Mouse (Mus musculus) forebrain, embryonic 11.5 days (tissue): Measurements from ENCODE around the gene Mfsd6l. TPM values are rescaled to one million over a fixed set of nuclear protein-coding genes. Genes with fewer than 3 reads are reported as not detected.
A peak's percentile ranks its signal among the peaks of the same experiment; 100 is the strongest.

Experiments used
- ATAC-seq: fragments of 200-750 bp; cut with Nextera tagmentation; replicated peaks from 2 replicates; pipeline ENCODE4 v1.8.0; 2017; ENCODE audit warnings: moderate TSS enrichment; ENCODE audit not compliant: low FRiP score
- DNase-seq: peaks from one replicate; pipeline ENCODE4 v3.0.0-alpha.2; 2017; ENCODE audit warnings: low spot score
- H3K27ac ChIP-seq: fragments of 300-500 bp; sonication (generic); 2 replicates; pipeline ENCODE4 v1.5.1; 2014; ENCODE audit warnings: low read depth, low read length
- H3K27me3 ChIP-seq: fragments of 300-500 bp; sonication (generic); 2 replicates; pipeline ENCODE4 v1.6.1; 2014; ENCODE audit warnings: mild to moderate bottlenecking, low read length, mixed read lengths; ENCODE audit not compliant: control insufficient read depth, insufficient read depth
- H3K36me3 ChIP-seq: fragments of 300-500 bp; sonication (generic); 2 replicates; pipeline ENCODE4 v1.6.1; 2014; ENCODE audit warnings: mild to moderate bottlenecking, low read length, moderate library complexity, mixed read lengths; ENCODE audit not compliant: control insufficient read depth, insufficient read depth
- H3K4me1 ChIP-seq: fragments of 300-500 bp; sonication (generic); replicated peaks from 2 replicates; pipeline ENCODE4 v1.6.1; 2014; ENCODE audit warnings: low read length, mixed read lengths; ENCODE audit not compliant: control insufficient read depth, insufficient read depth
- H3K4me2 ChIP-seq: fragments of 300-500 bp; sonication (generic); 2 replicates; pipeline ENCODE4 v1.6.1; 2014; ENCODE audit warnings: low read depth, mild to moderate bottlenecking, low read length, moderate library complexity, mixed read lengths; ENCODE audit not compliant: severe bottlenecking
- H3K4me3 ChIP-seq: fragments of 300-500 bp; sonication (generic); 2 replicates; pipeline ENCODE4 v1.5.1; 2014; ENCODE audit warnings: low read depth, low read length
- H3K9ac ChIP-seq: fragments of 300-500 bp; sonication (generic); 2 replicates; pipeline ENCODE4 v1.6.1; 2014; ENCODE audit warnings: low read length
- H3K9me3 ChIP-seq: fragments of 300-500 bp; sonication (generic); 2 replicates; pipeline ENCODE4 v1.6.1; 2016; ENCODE audit warnings: low read length, mixed read lengths; ENCODE audit not compliant: control insufficient read depth
- WGBS: fragments of 180-500 bp; shearing (Covaris S2); extraction: QIAGEN DNeasy Blood & Tissue Kit; methylation state at CpG from one replicate; pipeline ENCODE4 v1.1.7; 2014; 5-methylcytosine and 5-hydroxymethylcytosine counted together
- polyA plus RNA-seq: library from polyadenylated mRNA; unstranded; fragments of >200 nt; fragmentation: Nextera tagmentation; extraction: Ambion mirVana; gene quantifications from 2 replicates; pipeline ENCODE4 v1.2.1, GENCODE M21; 2014

Gene Mfsd6l
- polyA plus RNA-seq, 1 experiment from 2014 or later: not detected

- Histone ChIP-seq H3K4me1 (no peaks in the 10 kb centered on the region), H3K4me3 (no peak overlapping the region), H3K27me3 (no peaks in the 10 kb centered on the region), H3K9me3 (no peaks in the 10 kb centered on the region), H3K4me2 (no peak overlapping the region), H3K27ac (no peak overlapping the region), H3K36me3 (no peaks in the 10 kb centered on the region), H3K9ac (no peak overlapping the region)
- peak; percentile 45 for DNase-seq
- no peak for ATAC-seq
- WGBS: 82% methylated on average over 11 of the region's 11 CpGs
Measured at GRCm38 (mm10) chr11:68561957-68562950, 6.3 kb downstream of the Mfsd6l start.

GRCm38 (mm10) chr11:68564356-68565031, 8.5 kb downstream of the Mfsd6l start:
- H3K4me3 ChIP-seq: no peak overlapping the region
- ATAC-seq: no peak
- WGBS: 80% methylated on average over 13 of the region's 13 CpGs
- H3K9me3 ChIP-seq: no peaks in the 10 kb centered on the region
- no peak for DNase-seq
- H3K4me2 ChIP-seq: no peak overlapping the region
- H3K9ac ChIP-seq: no peak overlapping the region
- no peaks in the 10 kb centered on the region for H3K27me3 ChIP-seq
- H3K4me1 ChIP-seq: no peaks in the 10 kb centered on the region
- no peak overlapping the region for H3K27ac ChIP-seq
- H3K36me3 ChIP-seq: no peaks in the 10 kb centered on the region

GRCm38 (mm10) chr11:68565032-68565429, 9.0 kb downstream of the Mfsd6l start:
- ATAC-seq (no peak), DNase-seq (no peak)
- H3K36me3 ChIP-seq: no peaks in the 10 kb centered on the region
- no peak overlapping the region for H3K9ac ChIP-seq
- H3K4me3 ChIP-seq: no peak overlapping the region
- no peaks in the 10 kb centered on the region for H3K27me3 ChIP-seq
- WGBS: 87% methylated on average over 3 of the region's 3 CpGs
- no peak overlapping the region for H3K27ac ChIP-seq
- H3K4me1 ChIP-seq: no peaks in the 10 kb centered on the region
- H3K9me3 ChIP-seq: no peaks in the 10 kb centered on the region
- no peak overlapping the region for H3K4me2 ChIP-seq

- Histone ChIP-seq H3K27ac (no peak overlapping the region), H3K4me2 (peak overlapping the region; percentile 50), H3K4me1 (no peaks in the 10 kb centered on the region), H3K27me3 (no peaks in the 10 kb centered on the region), H3K9me3 (no peaks in the 10 kb centered on the region), H3K9ac (peak overlapping the region; percentile 25), H3K4me3 (peak overlapping the region; percentile 12; the same call in 1 of the 2 replicates), H3K36me3 (no peaks in the 10 kb centered on the region)
- peak; percentile 87 for DNase-seq
- 25% methylated on average over 17 of the region's 17 CpGs for WGBS
- no peak for ATAC-seq
Measured at GRCm38 (mm10) chr11:68566447-68567059, 10.6 kb downstream of the Mfsd6l start.

GRCm38 (mm10) chr11:68570861-68571260, 14.9 kb downstream of the Mfsd6l start:
- DNase-seq (no peak), ATAC-seq (no peak)
- Histone ChIP-seq H3K36me3 (no peaks in the 10 kb centered on the region), H3K9me3 (no peaks in the 10 kb centered on the region), H3K4me1 (no peaks in the 10 kb centered on the region), H3K4me2 (no peak overlapping the region), H3K27me3 (no peaks in the 10 kb centered on the region), H3K4me3 (no peak overlapping the region), H3K9ac (no peak overlapping the region), H3K27ac (no peak overlapping the region)
- WGBS: 88% methylated on average over 5 of the region's 5 CpGs

- no peaks in the 10 kb centered on the region for H3K36me3 ChIP-seq
- no peak overlapping the region for H3K27ac ChIP-seq
- H3K9ac ChIP-seq: no peak overlapping the region
- WGBS: 76% methylated on average over 1 of the region's 1 CpGs
- H3K4me3 ChIP-seq: no peak overlapping the region
- H3K27me3 ChIP-seq: no peaks in the 10 kb centered on the region
- H3K4me2 ChIP-seq: no peak overlapping the region
- H3K4me1 ChIP-seq: no peaks in the 10 kb centered on the region; the same call in 1 of the 2 replicates
- no peaks in the 10 kb centered on the region for H3K9me3 ChIP-seq
- no peak for ATAC-seq
- no peak for DNase-seq
Measured at GRCm38 (mm10) chr11:68577076-68577475, 21.1 kb downstream of the Mfsd6l start.

GRCm38 (mm10) chr11:68579462-68579881, 23.5 kb downstream of the Mfsd6l start:
- Histone ChIP-seq H3K36me3 (no peaks in the 10 kb centered on the region), H3K9ac (0 out of 2 replicates have a peak overlapping the region, but pooled peaks have one; percentile 31), H3K4me1 (no peaks in the 10 kb centered on the region; the same call in 1 of the 2 replicates), H3K4me2 (no peak overlapping the region), H3K9me3 (no peaks in the 10 kb centered on the region), H3K27ac (no peak overlapping the region), H3K4me3 (no peak overlapping the region), H3K27me3 (no peaks in the 10 kb centered on the region)
- DNase-seq (peak; percentile 65), ATAC-seq (no peak)
- 33% methylated on average over 9 of the region's 9 CpGs for WGBS

GRCm38 (mm10) chr11:68580566-68580965, 24.6 kb downstream of the Mfsd6l start:
- H3K36me3 ChIP-seq: no peaks in the 10 kb centered on the region
- H3K4me1 ChIP-seq: no peaks in the 10 kb centered on the region; the same call in 1 of the 2 replicates
- 23% methylated on average over 6 of the region's 6 CpGs for WGBS
- H3K27me3 ChIP-seq: no peaks in the 10 kb centered on the region
- no peaks in the 10 kb centered on the region for H3K9me3 ChIP-seq
- H3K4me2 ChIP-seq: no peak overlapping the region
- no peak overlapping the region for H3K27ac ChIP-seq
- H3K9ac ChIP-seq: no peak overlapping the region
- ATAC-seq: no peak
- no peak overlapping the region for H3K4me3 ChIP-seq
- no peak for DNase-seq
